Mouse (Mus musculus): ENCODE results near the gene Cmtm4. TPM values are rescaled to one million over a fixed set of nuclear protein-coding genes. Genes with fewer than 3 reads are reported as not detected.

Cmtm4 gene
- total RNA-seq (2023): 1 to 10 TPM; 3.4 to 3.6 TPM

DNA sequence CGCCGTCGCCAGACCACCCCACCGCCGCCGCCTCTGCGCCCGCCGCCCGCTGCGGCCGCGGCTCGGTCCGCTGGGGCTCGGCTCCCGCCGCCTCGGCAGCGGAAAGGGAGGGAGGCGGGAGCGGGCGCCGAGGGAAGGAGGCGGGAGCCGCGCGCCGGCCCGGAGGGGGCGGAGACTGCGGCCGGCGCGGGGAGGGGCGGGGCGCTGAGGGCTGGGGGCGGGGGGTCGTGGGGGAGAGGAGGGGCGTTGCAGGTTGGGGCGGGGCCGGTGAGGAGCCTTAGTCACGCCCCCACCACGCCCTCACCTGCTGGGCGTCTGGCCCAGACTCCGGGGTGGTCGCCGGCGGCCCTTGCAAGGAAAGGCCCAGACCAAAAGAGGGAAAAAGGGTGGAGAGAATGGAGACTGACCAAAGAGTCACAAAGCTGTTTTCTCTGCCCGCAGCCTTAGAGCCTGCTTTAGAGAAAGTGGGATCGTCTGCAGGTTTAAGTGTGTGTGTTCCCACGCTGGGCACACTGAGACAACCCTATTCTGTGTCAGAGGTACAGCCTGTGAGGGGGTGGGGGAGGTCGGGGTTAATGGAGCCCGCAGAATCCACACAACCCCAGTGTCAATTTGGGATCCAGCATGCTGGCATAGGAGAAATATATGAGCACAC is at the start of gene Cmtm4:
Gene Cmtm4, minus strand, starts transcription at position 105 of the 655 bp plus-strand sequence.

GRCm38 (mm10) chr8:104442299-104443124 is 46.9 kb upstream of the Cmtm4 start, which contains the start of gene Dync1li2:
Gene Dync1li2 (minus strand): TSS chr8:104443047.

GRCm38 (mm10) chr8:104339229-104339982 is 56.2 kb downstream of the Cmtm4 start, which contains the start of gene Cmtm3:
Gene Cmtm3 (plus strand): TSS chr8:104339410.

GRCm38 (mm10) chr8:104321930-104322329 is 73.7 kb downstream of the Cmtm4 start, which contains the start of gene Cmtm2b:
Gene Cmtm2b (plus strand): TSS chr8:104322230.

GRCm38 (mm10) chr8:104321267-104321666 is 74.3 kb downstream of the Cmtm4 start, which contains the start of gene Gm11020:
Gene Gm11020 (plus strand): TSS chr8:104321567.

DNA sequence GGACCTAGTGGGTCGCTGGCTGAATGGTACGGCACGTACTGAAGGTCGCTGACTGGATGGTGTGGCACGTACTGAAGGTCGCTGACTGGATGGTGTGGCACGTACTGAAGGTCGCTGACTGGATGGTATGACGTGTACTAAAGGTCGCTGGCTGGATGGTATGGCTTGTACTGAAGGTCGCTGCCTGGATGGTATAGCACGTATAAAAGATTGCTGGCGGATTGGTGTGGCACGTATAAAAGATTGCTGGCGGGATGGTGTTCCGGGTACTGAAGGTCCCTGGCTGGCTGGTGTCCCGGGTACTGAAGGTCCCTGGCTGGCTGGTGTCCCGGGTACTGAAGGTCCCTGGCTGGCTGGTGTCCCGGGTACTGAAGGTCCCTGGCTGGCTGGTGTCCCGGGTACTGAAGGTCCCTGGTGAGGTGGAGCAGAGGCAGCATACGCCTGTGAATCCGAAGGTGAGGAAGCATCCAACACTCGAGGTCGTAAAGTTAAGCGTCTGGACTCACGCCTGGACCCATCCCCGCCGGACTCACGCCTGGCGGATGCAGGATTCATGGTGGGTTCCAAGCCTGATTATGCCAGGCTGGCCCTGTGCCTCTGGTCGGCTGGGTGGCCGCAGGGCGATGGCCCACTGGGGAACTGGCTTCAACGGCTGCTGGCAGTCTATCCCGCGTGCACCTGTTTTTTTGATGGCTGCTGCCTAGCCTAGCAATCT is 86.0 kb downstream of the Cmtm4 start, which contains the start of the genes Gm45711 and Cmtm1:
Gene Gm45711, minus strand, starts transcription at position 641 of the 715 bp plus-strand sequence.
Gene Cmtm1, minus strand, starts transcription at position 705 of the 715 bp plus-strand sequence.

Other genes starting within 250 kb of the Cmtm4 start
- gene Bean1, start 225.4 kb downstream of the Cmtm4 start, total RNA-seq (2023): not detected
- 10 to 100 TPM; 48.1 to 49.8 TPM for gene Tk2, start 147.2 kb downstream of the Cmtm4 start, total RNA-seq (2023)
- 10 to 100 TPM; 52.5 to 57.1 TPM for gene Cklf, start 144.9 kb downstream of the Cmtm4 start, total RNA-seq (2023)
- gene Cmtm2a, start 102.6 kb downstream of the Cmtm4 start, total RNA-seq (2023): not detected
- not detected for gene Gm45711, start 85.7 kb downstream of the Cmtm4 start, total RNA-seq (2023)
- not detected for gene Cmtm1, start 85.7 kb downstream of the Cmtm4 start, total RNA-seq (2023)
- gene Gm11020, start 74.2 kb downstream of the Cmtm4 start, total RNA-seq (2023): not detected
- not detected for gene Cmtm2b, start 73.6 kb downstream of the Cmtm4 start, total RNA-seq (2023)
- gene Cmtm3, start 56.4 kb downstream of the Cmtm4 start, total RNA-seq (2023): 100 to 1,000 TPM; 150 to 162 TPM
- gene Dync1li2, start 47.2 kb upstream of the Cmtm4 start, total RNA-seq (2023): 10 to 100 TPM; 62.9 to 78.2 TPM
- not detected for gene Terb1, start 114.1 kb upstream of the Cmtm4 start, total RNA-seq (2023)
- gene Nae1, start 138.8 kb upstream of the Cmtm4 start, total RNA-seq (2023): 10 to 100 TPM; 20.2 to 26.1 TPM
- gene Car7, start 138.9 kb upstream of the Cmtm4 start, total RNA-seq (2023): 1 to 10 TPM in 1 of 2 experiments, under 1 TPM in 1; 0.43 to 1.6 TPM
- gene Pdp2, start 195.6 kb upstream of the Cmtm4 start, total RNA-seq (2023): 10 to 100 TPM; 10.9 to 11.4 TPM
- gene Cdh16, start 228.6 kb upstream of the Cmtm4 start, total RNA-seq (2023): not detected
- 10 to 100 TPM; 12.1 to 12.6 TPM for gene Rrad, start 235.5 kb upstream of the Cmtm4 start, total RNA-seq (2023)
- gene Ciao2b, start 246.2 kb upstream of the Cmtm4 start, total RNA-seq (2023): 10 to 100 TPM; 24.0 to 25.6 TPM

Data from monocyte, adult 59 days (primary cell).